Mouse (Mus musculus): ENCODE data around the gene Elovl3. TPM values are rescaled to one million over a fixed set of nuclear protein-coding genes. Genes with fewer than 3 reads are reported as not detected.

Elovl3 gene
- polyA plus RNA-seq, 1 experiment from 2014 or later = not detected

DNA sequence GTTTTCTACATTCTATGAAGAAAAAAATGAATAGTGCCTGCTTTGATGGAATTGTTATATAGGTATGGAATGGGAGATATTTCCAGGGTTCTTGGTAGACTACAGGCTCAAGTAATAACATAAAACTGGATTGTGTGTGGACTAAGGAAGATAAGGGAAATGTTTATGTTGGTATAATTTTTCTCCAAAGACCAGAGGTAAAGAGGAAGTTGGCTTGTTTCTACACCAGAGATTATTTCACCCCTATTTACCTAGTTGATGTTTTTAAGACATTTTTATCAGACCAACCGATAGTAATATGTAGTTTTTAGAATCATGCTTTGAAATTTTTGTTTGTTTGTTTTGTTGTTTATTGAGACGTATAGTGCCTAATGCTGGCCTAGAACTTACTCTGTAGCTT lies 48.6 kb downstream of the Elovl3 start:
- 92% methylated on average over 2 of the region's 2 CpGs for WGBS
- Histone ChIP-seq H3K27ac (replicated peaks) (no peak overlapping the region), H3K36me3 (peaks cover 11% of the 10 kb centered on the region), H3K27me3 (ENCODE audit: low read depth, poor library complexity, severe bottlenecking) (no peaks in the 10 kb centered on the region), H3K9me3 (replicated peaks) (no peaks in the 10 kb centered on the region), H3K4me1 (peaks cover 7% of the 10 kb centered on the region), H3K4me3 (no peak overlapping the region)
- no peak for DNase-seq (ENCODE audit: low spot score)

DNA sequence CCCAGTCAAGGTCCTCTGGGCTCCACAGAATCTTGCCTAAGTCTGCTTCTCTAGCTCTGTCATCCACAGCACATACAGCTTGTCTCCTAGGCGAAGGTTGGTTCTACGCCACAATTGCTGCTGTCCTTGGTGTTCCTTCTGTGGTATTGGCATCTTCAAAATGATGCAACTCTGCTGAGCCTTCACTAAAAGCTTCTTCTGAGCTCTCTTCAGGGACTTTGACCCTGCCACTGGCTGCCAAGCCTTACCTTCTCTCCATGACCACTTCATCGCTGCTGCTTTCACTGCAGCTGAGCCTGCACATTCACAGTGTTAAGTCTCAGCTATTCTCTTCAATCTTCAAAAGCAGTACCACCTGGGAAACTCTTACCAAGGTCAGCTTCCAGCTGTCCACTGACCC lies 50.5 kb downstream of the Elovl3 start:
- Histone ChIP-seq H3K4me3 (no peak overlapping the region), H3K27me3 (ENCODE audit: low read depth, poor library complexity, severe bottlenecking) (no peaks in the 10 kb centered on the region), H3K9me3 (replicated peaks) (no peaks in the 10 kb centered on the region), H3K4me1 (peaks cover 7% of the 10 kb centered on the region), H3K27ac (replicated peaks) (no peak overlapping the region), H3K36me3 (peaks cover 11% of the 10 kb centered on the region)
- 85% methylated on average over 3 of the region's 3 CpGs for whole genome bisulfite sequencing
- no peak for DNase-seq (ENCODE audit: low spot score)

Other genes starting within 250 kb of the Elovl3 start
- gene Armh3, start 133.4 kb upstream of the Elovl3 start, polyA plus RNA-seq (2016; fragmentation: Nextera tagmentation; extraction: Ambion mirVana) = 16.7 and 19.8 TPM in 2 replicates
- gene Hps6, start 128.4 kb upstream of the Elovl3 start, polyA plus RNA-seq (2016; fragmentation: Nextera tagmentation; extraction: Ambion mirVana) = 4.3 and 4.7 TPM in 2 replicates
- 41.8 and 45.9 TPM in 2 replicates for gene Pprc1, start 87.0 kb upstream of the Elovl3 start, polyA plus RNA-seq (2016; fragmentation: Nextera tagmentation; extraction: Ambion mirVana)
- 79.0 and 79.2 TPM in 2 replicates for gene Ldb1, start 86.7 kb upstream of the Elovl3 start, polyA plus RNA-seq (2016; fragmentation: Nextera tagmentation; extraction: Ambion mirVana)
- gene Nolc1, start 56.0 kb upstream of the Elovl3 start, polyA plus RNA-seq (2016; fragmentation: Nextera tagmentation; extraction: Ambion mirVana) = 128 and 141 TPM in 2 replicates
- gene Pitx3, start 16.4 kb downstream of the Elovl3 start, polyA plus RNA-seq (2016; fragmentation: Nextera tagmentation; extraction: Ambion mirVana) = 0.17 and 0.43 TPM in 2 replicates
- 43.8 and 48.8 TPM in 2 replicates for gene Gbf1, start 20.6 kb downstream of the Elovl3 start, polyA plus RNA-seq (2016; fragmentation: Nextera tagmentation; extraction: Ambion mirVana)
- 5.2 and 5.6 TPM in 2 replicates for gene Nfkb2, start 172.4 kb downstream of the Elovl3 start, polyA plus RNA-seq (2016; fragmentation: Nextera tagmentation; extraction: Ambion mirVana)
- 4.7 and 8.9 TPM in 2 replicates for gene Psd, start 195.3 kb downstream of the Elovl3 start, polyA plus RNA-seq (2016; fragmentation: Nextera tagmentation; extraction: Ambion mirVana)
- 24.6 and 25.0 TPM in 2 replicates for gene Fbxl15, start 196.3 kb downstream of the Elovl3 start, polyA plus RNA-seq (2016; fragmentation: Nextera tagmentation; extraction: Ambion mirVana)
- gene Cuedc2, start 206.8 kb downstream of the Elovl3 start, polyA plus RNA-seq (2016; fragmentation: Nextera tagmentation; extraction: Ambion mirVana) = 239 and 249 TPM in 2 replicates
- gene Mfsd13a, start 209.2 kb downstream of the Elovl3 start, polyA plus RNA-seq (2016; fragmentation: Nextera tagmentation; extraction: Ambion mirVana) = 9.1 and 10.1 TPM in 2 replicates
- 0.96 and 1.4 TPM in 2 replicates for gene 2310034G01Rik, start 218.4 kb downstream of the Elovl3 start, polyA plus RNA-seq (2016; fragmentation: Nextera tagmentation; extraction: Ambion mirVana)

Measured in midbrain, embryonic 10.5 days (tissue).